Mouse (Mus musculus) lung, embryonic 15.5 days (tissue): ENCODE data around the gene Pum1. TPM values are rescaled to one million over a fixed set of nuclear protein-coding genes. Genes with fewer than 3 reads are reported as not detected.
A peak's percentile ranks its signal among the peaks of the same experiment; 100 is the strongest.
"Not testable (repeated sequence)": the region's sequence is repeated elsewhere in the genome, so short reads cannot be mapped to it uniquely, and the experiment has no call there.

Experiments
- ATAC-seq: fragments of 200-750 bp; cut with Nextera tagmentation; 2 replicates; pipeline ENCODE4 v1.8.0; 2017; ENCODE audit warnings: moderate number of reproducible peaks, borderline replicate concordance; ENCODE audit not compliant: low FRiP score, low TSS enrichment; ENCODE audit errors: extremely low read depth
- H3K27ac ChIP-seq: fragments of 300-500 bp; sonication (generic); 2 replicates; pipeline ENCODE4 v1.5.1; 2015; ENCODE audit warnings: moderate library complexity, mild to moderate bottlenecking, inconsistent platforms
- H3K27me3 ChIP-seq: fragments of 300-500 bp; sonication (generic); 2 replicates; pipeline ENCODE4 v1.6.1; 2015; ENCODE audit warnings: inconsistent platforms
- H3K36me3 ChIP-seq: fragments of 300-500 bp; sonication (generic); 2 replicates; pipeline ENCODE4 v1.6.1; 2015; ENCODE audit warnings: inconsistent platforms
- H3K4me1 ChIP-seq: fragments of 300-500 bp; sonication (generic); 2 replicates; pipeline ENCODE4 v1.6.1; 2015; ENCODE audit warnings: inconsistent platforms
- H3K4me2 ChIP-seq: fragments of 300-500 bp; sonication (generic); 2 replicates; pipeline ENCODE4 v1.6.1; 2015; ENCODE audit warnings: inconsistent platforms, mild to moderate bottlenecking, moderate library complexity
- H3K4me3 ChIP-seq: fragments of 300-500 bp; sonication (generic); 2 replicates; pipeline ENCODE4 v1.5.1; 2015; ENCODE audit warnings: mild to moderate bottlenecking, inconsistent platforms
- H3K9ac ChIP-seq: fragments of 300-500 bp; sonication (generic); 2 replicates; pipeline ENCODE4 v1.6.1; 2015; ENCODE audit warnings: inconsistent platforms
- H3K9me3 ChIP-seq: fragments of 300-500 bp; sonication (generic); 2 replicates; pipeline ENCODE4 v1.6.1; 2016; ENCODE audit warnings: inconsistent platforms
- WGBS: fragments of 180-500 bp; shearing (Covaris S2); methylation state at CpG from one replicate; pipeline ENCODE4 v1.1.7; 2015; 5-methylcytosine and 5-hydroxymethylcytosine counted together
- polyA plus RNA-seq: library from polyadenylated mRNA; unstranded; fragments of >200 nt; fragmentation: Nextera tagmentation; extraction: Ambion mirVana; gene quantifications from 2 replicates; pipeline ENCODE4 v1.2.1, GENCODE M21; 2015

The Pum1 gene
- 85.9 and 88.3 TPM in 2 replicates for polyA plus RNA-seq

DNA sequence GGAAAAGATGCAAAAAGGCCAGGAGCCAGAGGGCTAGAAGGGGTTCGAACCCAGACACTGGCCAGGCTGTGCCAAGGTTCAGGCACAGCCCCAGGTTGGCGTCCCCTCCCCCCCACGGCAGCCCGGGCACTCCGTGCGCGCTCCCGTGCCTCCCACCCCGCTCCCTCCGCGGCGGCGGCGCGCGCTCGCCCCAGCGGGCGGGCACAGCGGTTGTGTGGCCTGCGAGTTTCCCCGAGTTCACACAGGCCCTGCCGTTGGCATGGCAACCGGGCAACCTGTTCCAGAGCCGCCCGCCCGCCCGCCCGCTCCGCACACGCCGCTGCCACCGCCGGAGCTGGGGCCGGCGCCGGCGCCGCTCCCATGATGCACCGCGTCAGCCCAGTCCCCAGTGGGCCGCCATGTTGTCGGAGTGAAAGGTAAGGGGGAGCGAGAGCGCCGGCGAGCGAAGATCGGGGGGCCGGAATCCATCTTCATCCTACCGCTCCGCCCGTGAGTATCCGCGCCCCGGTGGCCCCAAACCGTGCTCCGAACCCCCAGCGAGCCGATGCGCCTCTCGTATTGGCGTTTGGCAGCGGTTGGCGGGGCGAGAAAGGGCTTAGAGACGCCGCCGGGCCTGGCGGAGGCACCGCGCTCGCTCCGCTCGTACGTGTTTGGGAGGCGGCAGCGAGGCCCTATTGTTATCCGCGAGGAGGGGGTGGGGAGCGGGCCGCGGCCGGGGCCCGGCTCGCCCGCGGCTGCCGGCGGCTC lies at the start of gene Pum1:
Pum1 (plus strand) TSS at position 343 of the 747 bp plus-strand sequence.
- no peaks in the 10 kb centered on the region for H3K9me3 ChIP-seq
- no peaks in the 10 kb centered on the region for H3K27me3 ChIP-seq
- peak; percentile 94 for ATAC-seq
- under 1% methylated on average over 89 of the region's 90 CpGs for WGBS
- peak within 1 kb of the TSS; percentile 97 for H3K9ac ChIP-seq
- H3K27ac ChIP-seq, result peak within 1 kb of the TSS; percentile 95
- peaks cover 21% of the 10 kb centered on the region for H3K4me1 ChIP-seq
- H3K4me2 ChIP-seq, result peak within 1 kb of the TSS; percentile 73
- H3K36me3 ChIP-seq, result no peaks in the 10 kb centered on the region
- H3K4me3 ChIP-seq, result peak within 1 kb of the TSS; percentile 84

DNA sequence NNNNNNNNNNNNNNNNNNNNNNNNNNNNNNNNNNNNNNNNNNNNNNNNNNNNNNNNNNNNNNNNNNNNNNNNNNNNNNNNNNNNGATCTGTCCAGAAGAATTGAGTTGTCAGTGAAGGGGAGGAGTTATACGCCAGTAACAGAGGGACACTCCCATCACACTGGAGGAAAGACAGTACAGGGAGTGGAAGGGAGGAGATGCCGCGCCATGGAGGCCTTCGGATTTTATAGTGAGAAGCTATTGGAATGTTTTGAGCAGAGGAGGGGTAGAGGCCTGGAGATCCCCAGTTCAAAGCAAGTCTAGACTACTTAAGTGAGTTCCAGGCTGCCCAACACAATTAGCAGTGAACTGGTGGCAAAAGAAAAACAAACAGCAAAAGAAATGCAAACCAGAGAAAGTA lies 33.7 kb upstream of the Pum1 start:
- 0 out of 2 replicates have a peak overlapping the region, but pooled peaks have one; percentile 13 for H3K9ac ChIP-seq
- peak overlapping the region; percentile 21 for H3K4me3 ChIP-seq
- peak overlapping the region; percentile 80 for H3K27ac ChIP-seq
- no peaks in the 10 kb centered on the region for H3K9me3 ChIP-seq
- peak overlapping the region; percentile 56 for H3K4me2 ChIP-seq
- H3K36me3 ChIP-seq, result no peaks in the 10 kb centered on the region
- peaks cover 3% of the 10 kb centered on the region; the same call in 1 of the 2 replicates for H3K4me1 ChIP-seq
- WGBS, result 1% methylated on average over 4 of the region's 4 CpGs
- peak; percentile 89; the same call in 1 of the 2 replicates for ATAC-seq
- H3K27me3 ChIP-seq, result no peaks in the 10 kb centered on the region

DNA sequence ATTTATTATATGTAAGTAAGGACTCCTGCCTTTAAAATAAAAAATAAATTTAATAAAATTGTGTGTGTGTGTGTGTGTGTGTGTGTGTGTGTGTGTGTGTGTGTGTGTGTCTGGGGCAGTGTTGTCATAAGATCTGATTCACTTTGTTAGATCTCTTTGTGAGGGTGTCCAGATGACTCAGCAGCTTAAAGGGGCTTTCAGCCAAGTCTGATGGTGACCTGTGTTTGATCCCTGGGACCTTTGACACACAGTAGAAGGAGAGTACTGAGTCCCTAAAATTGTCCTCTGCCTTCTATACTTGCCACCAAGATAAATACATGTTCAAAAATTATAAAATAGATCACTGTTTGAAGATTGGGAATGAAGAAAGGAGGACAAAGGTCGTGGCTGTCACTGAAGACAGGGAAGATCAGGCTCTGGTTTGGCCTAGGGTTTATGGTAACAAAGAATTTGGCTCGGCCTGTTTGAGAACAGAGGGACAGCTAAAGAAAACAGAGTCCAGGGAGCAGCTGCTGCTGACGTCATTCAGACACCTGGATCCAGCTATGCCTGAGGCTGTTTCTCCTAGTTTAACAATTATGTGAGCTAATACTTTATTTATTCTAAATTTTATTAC lies 32.8 kb upstream of the Pum1 start:
- no peak for ATAC-seq
- Histone ChIP-seq H3K4me2 (no peak overlapping the region), H3K36me3 (no peaks in the 10 kb centered on the region), H3K9ac (no peak overlapping the region), H3K27ac (no peak overlapping the region), H3K9me3 (no peaks in the 10 kb centered on the region), H3K27me3 (no peaks in the 10 kb centered on the region), H3K4me1 (peaks cover 3% of the 10 kb centered on the region; the same call in 1 of the 2 replicates), H3K4me3 (no peak overlapping the region)
- WGBS, result 68% methylated on average over 3 of the region's 3 CpGs

DNA sequence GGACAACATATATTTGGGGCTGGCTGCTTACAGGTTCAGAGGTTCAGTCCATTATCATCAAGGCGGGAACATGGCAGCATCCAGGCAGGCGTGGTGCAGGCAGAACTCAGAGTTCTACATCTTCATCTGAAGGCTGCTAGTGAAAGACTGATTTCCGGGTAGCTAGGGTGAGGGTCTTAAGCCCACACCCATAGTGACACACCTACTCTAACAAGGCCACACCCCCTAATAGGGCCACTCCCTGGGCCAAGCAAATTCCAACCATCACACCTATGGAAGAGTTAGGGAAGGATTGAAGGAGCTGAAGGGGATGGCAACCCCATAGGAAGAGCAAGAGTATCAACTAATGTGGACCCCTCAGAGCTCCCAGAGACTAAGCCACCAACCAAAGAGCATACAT lies 28.0 kb upstream of the Pum1 start:
- H3K4me1 ChIP-seq, result not testable (repeated sequence)
- 80% methylated on average over 3 of the region's 3 CpGs for WGBS

DNA sequence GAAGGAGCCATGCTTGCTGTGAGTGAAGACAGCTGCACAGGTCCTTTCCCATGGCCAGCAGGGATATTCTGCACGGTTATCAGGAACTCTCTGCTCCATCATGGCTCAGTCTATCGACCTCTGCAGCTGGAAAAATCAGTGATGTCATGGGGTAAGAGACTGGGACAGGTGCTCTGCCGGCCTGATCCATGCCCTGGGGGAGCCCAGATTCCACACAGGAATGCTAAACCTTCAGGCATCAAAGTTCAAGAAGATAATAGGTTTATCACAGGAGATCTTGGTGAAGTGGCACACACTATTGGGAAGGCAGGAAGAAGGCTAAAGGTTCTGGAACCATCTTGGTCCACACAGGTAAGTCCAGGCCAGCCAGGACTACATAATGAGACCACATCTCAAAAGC lies 26.4 kb upstream of the Pum1 start:
- ATAC-seq, result no peak
- no peaks in the 10 kb centered on the region for H3K27me3 ChIP-seq
- H3K27ac ChIP-seq, result no peak overlapping the region
- 66% methylated on average over 3 of the region's 3 CpGs for WGBS
- no peak overlapping the region for H3K4me2 ChIP-seq
- H3K9ac ChIP-seq, result no peak overlapping the region
- no peak overlapping the region for H3K4me3 ChIP-seq
- H3K9me3 ChIP-seq, result no peaks in the 10 kb centered on the region
- no peaks in the 10 kb centered on the region for H3K4me1 ChIP-seq
- H3K36me3 ChIP-seq, result no peaks in the 10 kb centered on the region

More for the DNA sequence above, 28.0 kb upstream of the Pum1 start:
- not testable (repeated sequence) for H3K27ac ChIP-seq, H3K9me3 ChIP-seq, H3K4me3 ChIP-seq, ATAC-seq, H3K4me2 ChIP-seq, H3K9ac ChIP-seq, H3K36me3 ChIP-seq, H3K27me3 ChIP-seq

DNA sequence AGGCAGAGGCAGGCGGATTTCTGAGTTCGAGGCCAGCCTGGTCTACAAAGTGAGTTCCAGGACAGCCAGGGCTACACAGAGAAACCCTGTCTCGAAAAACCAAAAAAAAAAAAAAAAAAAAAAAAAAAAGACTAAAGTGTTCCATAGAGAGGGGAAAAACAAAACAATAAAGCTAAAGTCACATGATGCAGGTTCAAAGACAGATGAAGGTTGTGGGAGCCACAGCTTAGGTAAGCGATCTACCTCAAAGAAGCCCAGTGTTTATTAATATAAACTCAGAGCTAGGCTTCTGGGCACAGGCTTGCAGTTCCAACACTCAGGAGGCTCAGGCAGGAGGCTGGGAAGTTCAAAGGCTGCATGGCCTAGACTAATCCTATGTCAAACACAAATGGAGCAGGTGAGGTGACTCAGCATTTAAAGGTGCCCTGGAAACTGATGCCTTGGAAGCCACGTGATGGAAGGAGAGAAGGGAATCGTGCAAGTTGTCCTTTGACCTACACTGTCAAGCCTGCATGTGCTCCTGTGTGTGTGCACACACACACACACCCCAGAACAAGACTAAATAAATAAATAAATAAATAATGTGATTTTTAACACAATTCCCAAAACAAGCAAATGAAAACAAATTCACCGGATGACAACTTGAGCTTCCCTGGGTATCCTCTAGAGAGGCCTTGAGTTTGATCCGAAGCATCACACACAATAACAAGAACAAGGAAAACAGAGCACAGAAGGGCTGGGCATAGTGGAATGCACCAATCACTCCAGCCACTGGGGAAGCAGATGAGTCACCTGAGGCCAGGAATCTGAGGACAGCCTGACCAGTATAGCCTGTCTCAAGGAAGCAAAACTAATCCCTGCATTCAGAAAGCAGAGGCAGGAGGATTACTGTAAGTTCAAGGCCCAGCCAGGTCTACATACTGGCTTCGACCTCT lies 25.4 kb upstream of the Pum1 start:
- Histone ChIP-seq H3K27me3 (no peaks in the 10 kb centered on the region), H3K4me2 (no peak overlapping the region), H3K36me3 (no peaks in the 10 kb centered on the region), H3K9me3 (no peaks in the 10 kb centered on the region), H3K4me1 (no peaks in the 10 kb centered on the region), H3K9ac (no peak overlapping the region), H3K4me3 (no peak overlapping the region), H3K27ac (no peak overlapping the region)
- WGBS, result 71% methylated on average over 7 of the region's 9 CpGs
- no peak; the same call in 1 of the 2 replicates for ATAC-seq

DNA sequence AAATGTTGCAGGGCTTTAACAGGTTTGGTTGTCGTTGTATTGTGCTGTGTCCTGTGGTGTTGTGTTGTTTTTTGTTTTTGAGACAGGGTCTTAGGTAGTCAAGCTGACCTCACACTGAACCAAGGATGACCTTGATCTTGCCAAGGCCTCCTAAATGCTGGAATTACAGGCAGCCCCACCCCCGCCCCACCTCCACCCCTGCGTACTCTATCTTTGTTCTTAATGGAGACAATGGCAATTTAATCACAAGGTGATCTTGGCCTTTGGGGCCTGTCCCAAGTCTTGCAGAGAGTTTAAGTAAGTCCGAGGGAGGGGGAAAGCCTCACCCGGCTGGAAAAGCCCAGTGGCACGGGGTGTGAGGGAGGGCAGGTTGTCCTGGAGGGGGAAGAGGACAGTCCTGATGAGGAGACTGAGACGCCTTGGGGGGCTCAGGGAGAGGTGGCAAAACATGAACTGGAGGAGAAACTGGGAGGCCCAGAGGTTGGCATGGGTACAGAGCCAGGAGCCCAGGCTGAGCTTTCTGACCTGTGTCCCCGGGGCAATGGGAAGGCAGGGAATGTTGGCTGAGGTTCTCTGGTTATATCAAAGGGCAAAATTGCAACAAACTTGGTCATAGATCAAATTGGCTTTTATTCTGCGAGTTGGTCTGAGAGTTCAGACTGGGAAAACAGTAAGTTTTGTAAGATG lies 22.9 kb upstream of the Pum1 start:
- H3K4me2 ChIP-seq, result no peak overlapping the region
- ATAC-seq, result no peak
- no peaks in the 10 kb centered on the region for H3K27me3 ChIP-seq
- WGBS, result 60% methylated on average over 9 of the region's 9 CpGs
- no peak overlapping the region for H3K27ac ChIP-seq
- no peaks in the 10 kb centered on the region for H3K36me3 ChIP-seq
- no peak overlapping the region for H3K9ac ChIP-seq
- H3K4me3 ChIP-seq, result no peak overlapping the region
- H3K4me1 ChIP-seq, result no peaks in the 10 kb centered on the region
- no peaks in the 10 kb centered on the region for H3K9me3 ChIP-seq

DNA sequence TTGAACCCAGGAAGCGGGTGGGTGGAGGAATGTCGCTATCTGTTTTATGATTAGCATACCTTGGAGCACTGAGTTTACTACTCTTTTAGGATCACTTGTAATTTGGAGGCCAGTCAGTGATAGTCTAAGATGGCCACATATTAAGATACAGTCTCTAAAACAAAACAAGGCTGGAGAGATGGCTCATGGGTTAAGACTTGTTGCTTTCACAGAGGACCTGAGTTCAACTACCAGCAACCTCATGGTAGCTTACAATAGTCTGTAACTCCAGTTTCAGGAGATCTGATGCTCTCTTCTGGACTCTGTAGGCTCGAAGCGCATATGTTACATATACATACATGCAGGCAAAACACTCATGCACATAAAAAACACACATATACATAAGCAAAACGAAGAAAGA lies 20.7 kb upstream of the Pum1 start:
- no peak overlapping the region for H3K27ac ChIP-seq
- H3K4me3 ChIP-seq, result no peak overlapping the region
- ATAC-seq, result no peak
- H3K9ac ChIP-seq, result no peak overlapping the region
- H3K4me1 ChIP-seq, result no peaks in the 10 kb centered on the region
- no peaks in the 10 kb centered on the region for H3K36me3 ChIP-seq
- H3K27me3 ChIP-seq, result no peaks in the 10 kb centered on the region
- 87% methylated on average over 5 of the region's 5 CpGs for WGBS
- no peak overlapping the region for H3K4me2 ChIP-seq
- H3K9me3 ChIP-seq, result no peaks in the 10 kb centered on the region

DNA sequence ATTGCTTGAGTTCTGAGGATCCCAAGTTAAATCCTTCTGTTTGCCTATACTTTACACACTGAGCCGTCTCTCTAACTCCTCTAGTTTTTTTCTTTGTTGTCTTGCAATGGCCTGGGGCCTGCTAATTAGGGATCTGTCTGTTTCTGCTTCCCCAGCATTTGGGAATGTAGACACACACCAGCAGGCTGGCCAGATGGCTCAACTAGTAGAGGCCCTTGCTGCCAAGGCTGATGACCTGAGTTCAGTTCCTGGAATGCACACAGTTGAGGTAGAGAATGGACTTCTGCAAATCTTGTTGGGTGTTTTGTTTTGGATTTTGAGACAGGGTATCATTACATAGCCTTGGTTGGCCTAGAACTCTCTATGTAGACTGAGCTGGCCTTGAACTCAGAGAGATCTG lies 17.7 kb upstream of the Pum1 start:
- Histone ChIP-seq H3K36me3 (no peaks in the 10 kb centered on the region), H3K9me3 (no peaks in the 10 kb centered on the region), H3K4me1 (no peaks in the 10 kb centered on the region), H3K4me2 (no peak overlapping the region), H3K9ac (no peak overlapping the region), H3K27ac (no peak overlapping the region), H3K4me3 (no peak overlapping the region), H3K27me3 (no peaks in the 10 kb centered on the region)
- 82% methylated on average over 1 of the region's 1 CpGs for WGBS
- ATAC-seq, result no peak

DNA sequence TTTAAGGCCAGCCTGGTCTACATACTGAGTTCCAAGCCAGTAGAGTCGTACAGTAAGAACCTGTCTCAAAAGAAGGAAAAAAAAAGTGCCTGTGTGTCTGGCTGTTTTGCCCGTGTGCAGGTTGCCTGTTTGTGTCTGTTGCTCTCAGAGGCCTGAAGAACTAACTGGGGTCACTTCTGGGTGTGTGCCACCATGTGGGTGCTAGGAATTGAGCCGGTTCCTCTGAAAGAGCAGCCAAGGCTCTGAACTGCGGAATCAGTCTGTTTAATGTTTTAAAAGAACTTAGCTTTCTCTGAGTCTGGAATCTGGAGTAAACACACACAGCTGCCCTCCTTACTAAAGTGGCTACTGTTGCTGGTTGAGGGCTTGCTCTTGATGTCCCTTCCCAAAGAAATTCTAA lies 11.8 kb upstream of the Pum1 start:
- Histone ChIP-seq H3K27me3 (no peaks in the 10 kb centered on the region), H3K4me3 (no peak overlapping the region), H3K27ac (no peak overlapping the region), H3K4me1 (no peaks in the 10 kb centered on the region), H3K4me2 (no peak overlapping the region), H3K36me3 (no peaks in the 10 kb centered on the region), H3K9me3 (no peaks in the 10 kb centered on the region), H3K9ac (no peak overlapping the region)
- WGBS, result 69% methylated on average over 4 of the region's 4 CpGs
- no peak for ATAC-seq

DNA sequence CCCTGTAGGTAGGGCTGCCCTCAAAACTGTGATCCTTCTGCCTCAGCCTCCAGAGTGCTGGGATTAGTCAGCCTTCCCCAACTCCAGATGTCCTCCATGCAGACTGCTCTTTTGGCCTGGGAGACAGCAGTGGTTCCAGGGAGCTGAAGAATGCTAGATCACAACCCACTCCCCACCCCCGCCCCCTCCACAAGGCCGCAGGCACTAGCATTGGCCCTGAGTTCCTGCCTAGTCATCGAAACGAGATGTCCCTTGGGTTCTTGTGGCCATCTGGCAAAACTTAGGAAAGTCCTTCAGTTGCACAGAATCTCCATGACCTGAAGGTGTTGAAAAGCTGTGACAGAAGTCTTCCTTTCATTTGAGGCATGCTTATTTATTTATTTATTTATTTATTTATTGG lies 10.6 kb upstream of the Pum1 start:
- no peaks in the 10 kb centered on the region for H3K4me1 ChIP-seq
- H3K4me2 ChIP-seq, result no peak overlapping the region
- no peak overlapping the region for H3K27ac ChIP-seq
- WGBS, result 71% methylated on average over 4 of the region's 4 CpGs
- no peak overlapping the region for H3K4me3 ChIP-seq
- H3K27me3 ChIP-seq, result no peaks in the 10 kb centered on the region
- H3K9me3 ChIP-seq, result no peaks in the 10 kb centered on the region
- H3K36me3 ChIP-seq, result no peaks in the 10 kb centered on the region
- no peak for ATAC-seq
- H3K9ac ChIP-seq, result no peak overlapping the region
